Mouse (Mus musculus) MN1 (cell line): ENCODE measurements at regions not wholly inside any gene's neighbourhood (a gene's known extent, or its start where the extent isn't known, plus 50 kb on each side); places are given as distances from the start of the nearest gene placed in this dataset.

ENCODE experiments used
- DNase-seq: peaks from one replicate; pipeline ENCODE4 v3.0.0-alpha.2; 2016; ENCODE audit warnings: low spot score

DNA sequence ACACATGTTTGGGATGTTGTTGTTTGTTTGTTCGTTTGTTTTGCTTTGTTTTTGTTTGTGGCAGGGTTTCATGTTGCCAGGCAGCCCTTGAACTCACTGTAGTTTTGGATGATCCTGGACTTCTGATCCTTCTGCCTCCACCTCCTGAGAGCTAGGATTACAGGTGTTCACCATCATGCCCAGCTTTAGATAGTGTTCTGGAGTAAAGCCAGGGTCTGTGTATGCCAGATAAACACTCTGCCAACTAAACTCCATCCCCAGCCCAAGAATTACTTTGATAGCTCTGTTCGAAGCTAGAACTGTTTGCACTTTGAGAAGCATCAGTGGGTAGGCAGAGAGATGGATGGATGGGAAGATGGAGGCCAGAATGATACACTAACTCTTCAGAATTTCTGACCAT lies 368.0 kb upstream of the Gm10306 start:
- DNase-seq: no peak

GRCm38 (mm10) chr4:94188888-94189287 lies 367.5 kb upstream of the Gm10306 start:
- DNase-seq: peak; percentile 75

DNA sequence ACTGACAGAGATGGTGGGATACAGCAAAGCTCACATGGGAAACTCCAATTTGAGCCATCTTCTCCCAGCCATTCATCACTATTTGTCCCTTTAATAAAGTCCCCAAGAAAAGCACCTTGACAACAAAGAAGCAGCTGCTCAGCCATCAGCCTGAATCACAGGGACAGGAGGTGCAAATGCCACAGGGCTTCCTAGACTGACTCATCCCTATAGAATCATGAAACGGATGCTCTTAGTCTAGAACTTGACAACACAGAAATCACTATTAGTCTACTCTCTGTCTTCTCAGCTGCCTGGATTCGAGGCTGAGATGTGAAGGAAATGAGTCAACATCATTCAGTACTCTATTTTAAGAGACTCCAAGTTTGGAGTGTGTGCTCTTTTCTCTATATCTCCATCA lies 365.4 kb upstream of the Gm10306 start:
- no peak for DNase-seq

GRCm38 (mm10) chr4:94216265-94216664 lies 340.1 kb upstream of the Gm10306 start:
- no peak for DNase-seq

GRCm38 (mm10) chr4:94235650-94236206 lies 320.6 kb upstream of the Gm10306 start:
- no peak for DNase-seq

DNA sequence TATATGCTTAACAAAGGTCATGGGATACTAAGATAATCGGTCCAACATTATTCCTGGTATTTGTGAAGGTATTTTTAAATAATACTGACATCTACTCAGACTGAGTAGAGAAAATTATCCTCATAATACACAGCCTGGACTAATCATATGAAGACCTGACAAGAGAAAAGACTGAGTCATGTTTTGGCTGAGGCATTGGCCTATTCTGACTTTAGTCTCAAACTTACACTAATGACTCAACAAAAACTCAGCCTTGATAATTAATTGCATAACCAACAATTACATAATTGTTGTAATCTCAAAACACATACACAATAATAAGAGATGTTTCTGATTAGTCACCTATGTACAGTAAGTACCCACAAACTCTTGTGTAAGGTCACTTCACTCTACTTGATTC lies 300.3 kb upstream of the Gm10306 start:
- no peak for DNase-seq

DNA sequence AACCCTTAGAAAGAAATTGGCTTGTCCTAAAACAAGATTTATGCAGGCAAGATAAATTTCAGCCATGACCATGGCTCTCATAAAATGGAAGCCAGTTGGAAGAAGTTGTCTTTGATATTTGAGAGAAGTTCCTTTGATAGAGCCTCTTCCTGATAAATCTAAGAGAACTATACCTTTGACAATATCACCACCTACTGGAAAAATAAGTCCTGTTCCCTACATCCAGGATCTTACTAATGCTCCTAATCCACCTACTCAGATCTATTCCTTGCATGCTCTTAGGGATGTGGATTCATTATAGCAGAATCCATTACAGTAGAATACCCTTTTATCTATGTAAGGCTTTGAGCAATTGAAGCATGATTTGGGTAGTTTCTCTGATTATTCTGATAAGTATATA lies 295.2 kb upstream of the Gm10306 start:
- peak; percentile 6 for DNase-seq

- no peak for DNase-seq
These were observed 274.6 kb upstream of the Gm10306 start for GRCm38 (mm10) chr4:94281732-94282131.

DNA sequence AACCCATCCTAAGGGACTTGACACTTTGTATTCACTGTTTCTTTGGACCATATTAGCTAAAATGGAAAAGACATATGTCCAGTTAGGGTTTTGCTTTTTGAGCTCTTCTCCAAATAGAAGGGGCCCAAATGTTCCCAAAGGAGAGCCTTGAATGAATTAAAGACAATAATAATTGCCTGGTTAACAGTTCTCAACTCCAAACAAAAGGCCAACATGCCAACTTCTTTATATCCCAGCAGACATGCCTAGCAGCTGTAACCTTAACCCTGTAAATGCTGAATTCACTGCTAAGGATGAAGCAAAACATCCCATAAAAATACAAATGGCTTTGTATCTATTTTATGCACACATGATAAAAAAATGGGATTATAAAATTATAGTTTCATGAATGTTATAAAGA lies 264.2 kb upstream of the Gm10306 start:
- DNase-seq: no peak

GRCm38 (mm10) chr4:94317298-94317697 lies 239.0 kb upstream of the Gm10306 start:
- DNase-seq: no peak

GRCm38 (mm10) chr4:94326759-94327158 lies 229.6 kb upstream of the Gm10306 start:
- no peak for DNase-seq

DNA sequence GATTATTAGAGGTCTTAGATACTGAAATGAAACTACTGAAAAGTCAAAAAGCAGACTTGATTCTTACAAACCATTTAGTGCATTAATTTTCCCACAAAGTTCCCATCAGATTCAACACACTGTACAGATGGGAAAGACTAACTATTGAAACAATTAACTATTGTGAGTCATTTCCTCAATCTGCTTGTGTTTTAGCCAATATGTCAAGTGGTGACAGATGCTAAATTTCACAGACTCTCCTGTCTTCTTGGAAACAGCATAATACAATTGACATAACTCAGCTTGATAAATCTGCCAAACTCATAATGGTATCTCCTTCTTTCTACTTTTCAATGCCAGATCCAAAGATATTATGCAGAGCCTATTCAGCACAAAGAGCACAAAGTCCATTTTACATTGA lies 213.0 kb upstream of the Gm10306 start:
- DNase-seq: peak; percentile 26

- peak; percentile 6 for DNase-seq
These were observed 207.1 kb upstream of the Gm10306 start for GRCm38 (mm10) chr4:94349273-94349672.

DNA sequence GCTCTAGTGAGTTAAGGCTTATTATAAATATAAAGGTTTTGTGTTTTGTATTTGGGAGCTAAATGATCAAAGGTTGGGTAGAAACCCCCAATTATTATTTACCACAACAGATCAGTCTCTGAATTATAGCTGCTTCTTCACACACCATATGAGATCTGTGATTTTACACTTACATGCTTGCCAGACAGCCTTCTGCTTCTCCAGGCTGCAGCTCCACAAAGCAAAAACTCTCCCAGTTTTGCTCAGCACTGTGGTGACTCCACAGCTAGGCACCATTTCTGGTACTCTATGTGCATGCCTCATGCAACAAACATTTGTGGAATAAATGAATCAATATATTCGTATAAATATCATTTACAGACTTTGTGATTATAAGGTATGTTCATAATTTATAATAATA lies 199.4 kb upstream of the Gm10306 start:
- DNase-seq: no peak

GRCm38 (mm10) chr4:94360810-94361527 lies 195.4 kb upstream of the Gm10306 start:
- no peak for DNase-seq

DNA sequence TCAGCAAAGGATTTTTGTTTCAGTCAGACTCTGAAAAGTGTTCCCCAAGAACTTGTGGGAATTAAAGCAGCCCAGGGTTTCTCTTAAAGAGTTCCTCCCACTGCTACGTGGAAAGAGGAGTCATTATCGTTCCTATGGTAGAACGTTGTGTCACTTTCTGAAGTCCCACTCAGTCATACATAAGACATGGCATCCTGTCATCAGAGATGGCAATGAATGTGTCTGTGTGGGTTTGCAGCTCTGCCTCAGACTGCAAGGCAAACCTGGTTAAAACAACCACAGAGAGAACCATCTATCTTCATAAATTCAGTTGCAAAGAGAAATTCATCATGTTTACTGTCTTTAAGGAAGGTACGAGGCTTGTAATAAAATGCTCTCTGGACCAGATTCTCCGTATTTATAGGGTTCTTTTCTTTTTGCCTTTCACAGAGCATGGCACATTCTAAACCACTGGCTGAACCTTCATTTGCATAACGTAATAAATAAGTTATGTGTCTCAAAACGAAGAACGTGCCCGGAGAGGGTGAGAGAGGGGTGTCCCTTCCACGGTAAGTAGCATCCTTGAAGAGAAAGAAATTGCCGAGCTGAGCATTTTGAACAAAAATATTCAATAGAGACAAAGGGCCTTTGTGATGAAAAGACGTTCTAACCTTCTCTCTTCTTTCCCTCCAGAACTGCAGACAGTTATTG lies 194.7 kb upstream of the Gm10306 start:
- DNase-seq: no peak

DNA sequence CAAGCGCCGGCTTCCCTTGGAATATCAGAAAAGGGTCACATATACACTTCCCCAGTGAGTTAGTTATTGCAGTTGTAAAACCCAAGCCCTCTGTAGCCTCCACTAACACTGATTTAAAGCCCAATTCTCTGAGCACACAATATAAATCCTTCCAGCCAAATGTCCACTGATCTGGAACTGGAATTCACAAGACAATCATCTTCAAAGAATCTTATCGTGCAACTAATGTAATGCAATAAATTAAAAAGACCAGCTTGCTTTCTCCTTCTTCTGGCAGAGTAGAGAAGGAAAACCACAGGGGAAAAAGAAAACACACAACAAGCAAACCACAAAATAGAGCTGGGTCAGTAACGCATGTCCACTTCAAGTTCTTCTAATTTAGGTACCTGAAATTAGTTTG lies 191.0 kb upstream of the Gm10306 start:
- DNase-seq: no peak

DNA sequence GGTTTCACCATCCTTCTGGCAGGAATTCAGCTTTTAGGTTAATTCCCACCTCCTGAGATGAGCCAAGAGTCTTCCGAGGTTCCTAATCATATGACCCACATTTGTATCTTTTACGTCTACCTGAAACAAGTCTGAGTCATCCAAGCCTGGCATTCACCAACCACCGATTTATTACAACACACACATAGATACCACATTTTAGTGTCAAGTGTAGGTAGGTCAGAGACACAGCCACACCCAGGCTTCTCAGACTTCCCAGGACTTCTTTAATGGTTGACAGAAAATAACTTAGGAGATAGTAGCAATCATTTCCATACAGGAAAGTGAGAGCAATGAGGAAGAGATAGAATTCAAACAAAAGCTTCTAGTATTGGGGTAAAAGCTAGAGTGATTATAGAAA lies 189.2 kb upstream of the Gm10306 start:
- no peak for DNase-seq

DNA sequence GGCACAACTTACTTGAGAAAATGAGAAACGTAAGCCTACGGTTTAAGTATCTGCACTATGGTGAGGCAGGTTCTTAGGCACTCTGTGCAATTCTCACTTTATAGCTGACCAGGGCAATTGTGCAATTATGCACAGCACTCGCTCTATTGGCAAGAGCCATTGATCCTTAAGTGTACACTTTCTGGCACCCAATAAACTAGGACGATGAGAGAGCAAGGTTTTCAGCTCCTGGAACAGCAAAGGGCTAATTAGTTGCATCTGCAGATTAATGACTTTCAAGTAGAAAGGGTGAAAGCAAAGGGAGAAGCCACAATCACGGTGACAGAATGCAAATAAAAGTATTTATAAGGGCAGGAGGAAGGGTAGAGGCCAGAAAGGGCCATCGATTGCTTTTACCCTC lies 185.4 kb upstream of the Gm10306 start:
- DNase-seq: no peak

GRCm38 (mm10) chr4:94376256-94376655 lies 180.1 kb upstream of the Gm10306 start:
- DNase-seq: no peak

GRCm38 (mm10) chr4:94385703-94386102 lies 170.6 kb upstream of the Gm10306 start:
- DNase-seq: no peak

DNA sequence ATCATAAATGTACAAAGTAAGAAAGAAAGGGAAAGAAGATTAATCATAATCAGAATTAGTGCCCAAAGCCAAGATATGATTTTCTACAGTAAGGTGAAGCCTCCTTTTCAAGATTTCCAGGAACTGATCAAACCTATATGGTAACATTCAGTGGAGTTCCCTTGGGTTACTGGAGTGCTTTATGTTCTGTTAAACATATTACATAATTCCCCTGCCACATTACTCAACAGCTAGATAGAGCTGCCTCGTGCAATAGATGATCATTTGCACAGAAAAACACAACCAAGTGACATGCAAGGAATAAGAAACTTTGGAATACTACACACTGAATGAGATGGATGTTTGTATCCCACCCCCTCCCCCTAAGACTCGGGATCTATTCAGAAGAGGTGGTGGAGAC lies 168.0 kb upstream of the Gm10306 start:
- no peak for DNase-seq

DNA sequence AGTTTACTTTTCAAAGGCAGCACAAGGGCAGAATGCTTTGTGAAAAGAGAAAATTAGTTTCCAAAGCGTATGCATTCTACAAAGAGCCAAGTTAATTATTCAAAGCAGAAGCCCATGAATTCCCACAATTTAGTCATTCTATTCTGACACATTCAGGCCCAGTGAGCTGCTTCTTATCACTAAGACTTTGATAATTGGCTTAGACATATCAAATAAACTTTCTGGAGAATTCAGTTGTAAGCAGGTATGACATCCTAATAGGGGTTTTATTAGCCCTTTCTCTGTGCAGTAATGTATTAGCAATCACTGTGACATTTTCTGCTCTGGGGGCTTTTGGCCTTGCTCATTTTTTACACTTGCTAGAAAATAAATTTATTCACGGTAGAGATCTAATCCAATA lies 161.9 kb upstream of the Gm10306 start:
- peak; percentile 10 for DNase-seq

GRCm38 (mm10) chr4:94397284-94397683 lies 159.1 kb upstream of the Gm10306 start:
- DNase-seq: no peak
